Mouse (Mus musculus) olfactory bulb, adult 2 months (tissue): ENCODE measurements around the gene C6.

Experiments used
- CTCF ChIP-seq: fragments of 200-500 bp; IDR thresholded peaks from 2 replicates; pipeline ENCODE4 v1.5.1; 2012; ENCODE audit warnings: low read depth, mild to moderate bottlenecking, low read length, moderate library complexity; ENCODE audit not compliant: insufficient read depth
- POLR2A ChIP-seq: fragments of 200-500 bp; IDR thresholded peaks from 2 replicates; pipeline ENCODE4 v1.6.1; 2012; ENCODE audit warnings: mild to moderate bottlenecking, low read depth, low read length, moderate library complexity; ENCODE audit not compliant: insufficient read depth

DNA sequence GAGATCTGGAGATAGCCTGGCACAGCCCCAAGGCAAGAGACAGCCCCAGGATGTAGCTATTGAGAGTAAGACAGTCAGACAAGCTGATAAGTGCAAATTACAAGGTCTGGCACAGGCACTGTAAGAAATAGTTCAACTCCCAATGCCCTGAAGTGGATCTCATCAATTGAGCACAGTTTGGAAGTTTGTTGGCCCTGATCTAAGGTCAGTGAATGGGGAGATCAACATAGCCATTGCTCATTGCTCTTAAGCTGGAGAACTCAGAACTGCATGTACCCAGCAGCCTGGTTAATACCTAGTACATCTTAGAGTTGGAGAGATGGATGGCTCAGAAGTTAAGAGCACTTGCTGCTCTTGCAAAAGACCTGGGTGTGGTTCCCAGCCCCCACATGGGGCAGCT lies 100.8 kb downstream of the C6 start:
- TF ChIP-seq CTCF (no peak), POLR2A (no peak)
